Mouse (Mus musculus) intestine, postnatal 0 days (tissue): ENCODE data around the gene Mrpl4. TPM values are rescaled to one million over a fixed set of nuclear protein-coding genes. Genes with fewer than 3 reads are reported as not detected.

Source experiments
- ATAC-seq: fragments of 200-750 bp; cut with Nextera tagmentation; 2 replicates; pipeline ENCODE4 v1.8.0; 2017; ENCODE audit warnings: mild to moderate bottlenecking, moderate TSS enrichment, moderate library complexity
- H3K27ac ChIP-seq: fragments of 300-500 bp; sonication (generic); 2 replicates; pipeline ENCODE4 v1.5.1; 2014; ENCODE audit warnings: mild to moderate bottlenecking, low read depth, low read length, moderate library complexity
- H3K27me3 ChIP-seq: fragments of 300-500 bp; sonication (generic); replicated peaks from 2 replicates; pipeline ENCODE4 v1.6.1; 2014; ENCODE audit warnings: low read length, mixed read lengths; ENCODE audit not compliant: control insufficient read depth, insufficient read depth
- H3K36me3 ChIP-seq: fragments of 300-500 bp; sonication (generic); 2 replicates; pipeline ENCODE4 v1.6.1; 2014; ENCODE audit warnings: mild to moderate bottlenecking, moderate library complexity; ENCODE audit not compliant: control insufficient read depth, insufficient read depth
- H3K4me1 ChIP-seq: fragments of 300-500 bp; sonication (generic); replicated peaks from 2 replicates; pipeline ENCODE4 v1.6.1; 2014; ENCODE audit warnings: antibody characterized with exemption, low read length, mixed read lengths; ENCODE audit not compliant: control insufficient read depth, insufficient read depth
- H3K4me2 ChIP-seq: fragments of 300-500 bp; sonication (generic); replicated peaks from 2 replicates; pipeline ENCODE4 v1.6.1; 2014; ENCODE audit warnings: low read depth, mild to moderate bottlenecking, moderate library complexity
- H3K4me3 ChIP-seq: fragments of 300-500 bp; sonication (generic); 2 replicates; pipeline ENCODE4 v1.5.1; 2014; ENCODE audit warnings: low read depth, low read length
- H3K9ac ChIP-seq: fragments of 300-500 bp; sonication (generic); 2 replicates; pipeline ENCODE4 v1.6.1; 2014; ENCODE audit warnings: mild to moderate bottlenecking, low read depth, low read length
- H3K9me3 ChIP-seq: fragments of 300-500 bp; sonication (generic); 2 replicates; pipeline ENCODE4 v1.6.1; 2016; ENCODE audit warnings: mixed run types; ENCODE audit not compliant: control insufficient read depth
- CTCF ChIP-seq: sonication (generic); IDR thresholded peaks from 2 replicates; pipeline ENCODE4 v1.5.1; 2016; ENCODE audit warnings: low read depth, mild to moderate bottlenecking, control low read depth, antibody characterized with exemption, moderate library complexity
- WGBS: fragments of 180-500 bp; shearing (Covaris S2); extraction: QIAGEN DNeasy Blood & Tissue Kit; methylation state at CpG from one replicate; pipeline ENCODE4 v1.1.7; 2014; 5-methylcytosine and 5-hydroxymethylcytosine counted together
- polyA plus RNA-seq: library from polyadenylated mRNA; unstranded; fragments of >200 nt; fragmentation: Nextera tagmentation; extraction: Ambion mirVana; gene quantifications from 2 replicates; pipeline ENCODE4 v1.2.1, GENCODE M21; 2015

Mrpl4 gene
- polyA plus RNA-seq, 1 experiment from 2014 or later, result 113 TPM

DNA sequence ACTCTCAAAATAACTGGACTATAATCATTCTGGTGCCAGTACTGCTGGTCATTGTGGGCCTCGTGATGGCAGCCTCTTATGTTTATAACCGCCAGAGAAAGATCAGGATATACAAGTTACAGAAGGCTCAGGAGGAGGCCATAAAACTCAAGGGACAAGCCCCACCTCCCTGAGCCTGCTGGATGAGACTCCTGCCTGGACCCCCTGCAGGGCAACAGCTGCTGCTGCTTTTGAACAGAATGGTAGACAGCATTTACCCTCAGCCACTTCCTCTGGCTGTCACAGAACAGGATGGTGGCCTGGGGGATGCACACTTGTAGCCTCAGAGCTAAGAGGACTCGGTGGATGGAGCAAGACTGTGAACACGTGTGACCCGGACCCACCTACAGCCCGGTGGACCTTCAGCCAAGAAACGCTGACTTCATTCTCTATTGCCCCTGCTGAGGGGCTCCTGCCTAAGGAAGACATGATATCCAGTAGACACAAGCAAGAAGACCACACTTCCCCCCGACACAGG lies 25.3 kb downstream of the Mrpl4 start:
- no peak for ATAC-seq
- Histone ChIP-seq H3K36me3 (peaks cover 8% of the 10 kb centered on the region; the same call in 1 of the 2 replicates), H3K4me3 (no peak overlapping the region), H3K4me2 (no peak overlapping the region), H3K27ac (no peak overlapping the region), H3K4me1 (peaks cover 17% of the 10 kb centered on the region), H3K9me3 (no peaks in the 10 kb centered on the region), H3K27me3 (peaks cover 14% of the 10 kb centered on the region), H3K9ac (no peak overlapping the region)
- no peak for TF ChIP-seq CTCF
- 62% methylated on average over 8 of the region's 8 CpGs for WGBS

DNA sequence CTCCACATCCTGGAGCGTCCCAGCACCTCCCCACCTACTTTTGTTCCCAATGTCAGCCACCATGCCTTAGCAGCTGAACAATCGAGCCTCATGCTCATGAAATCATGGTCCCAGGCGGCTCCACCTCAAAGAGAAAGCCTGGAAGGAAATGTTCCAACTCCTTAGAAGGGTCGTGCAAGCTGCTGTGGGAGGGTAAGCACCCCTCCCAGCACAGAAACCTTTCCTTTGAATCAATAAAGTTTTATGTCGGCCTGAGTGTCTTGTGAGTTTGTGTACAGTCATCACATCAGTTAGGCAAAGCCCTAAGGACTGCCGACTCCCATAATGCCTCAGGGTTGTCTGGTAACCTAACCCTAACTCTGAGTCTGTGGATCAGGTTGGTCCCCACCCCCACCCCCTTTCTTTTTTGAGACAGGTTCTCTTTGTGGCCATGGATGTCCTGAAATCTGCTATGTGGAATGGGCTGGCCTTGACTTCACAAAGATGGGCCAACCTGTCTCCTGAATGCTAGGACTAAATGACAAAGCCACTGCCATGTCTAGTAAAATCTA lies 26.1 kb downstream of the Mrpl4 start:
- WGBS, result 66% methylated on average over 6 of the region's 6 CpGs

DNA sequence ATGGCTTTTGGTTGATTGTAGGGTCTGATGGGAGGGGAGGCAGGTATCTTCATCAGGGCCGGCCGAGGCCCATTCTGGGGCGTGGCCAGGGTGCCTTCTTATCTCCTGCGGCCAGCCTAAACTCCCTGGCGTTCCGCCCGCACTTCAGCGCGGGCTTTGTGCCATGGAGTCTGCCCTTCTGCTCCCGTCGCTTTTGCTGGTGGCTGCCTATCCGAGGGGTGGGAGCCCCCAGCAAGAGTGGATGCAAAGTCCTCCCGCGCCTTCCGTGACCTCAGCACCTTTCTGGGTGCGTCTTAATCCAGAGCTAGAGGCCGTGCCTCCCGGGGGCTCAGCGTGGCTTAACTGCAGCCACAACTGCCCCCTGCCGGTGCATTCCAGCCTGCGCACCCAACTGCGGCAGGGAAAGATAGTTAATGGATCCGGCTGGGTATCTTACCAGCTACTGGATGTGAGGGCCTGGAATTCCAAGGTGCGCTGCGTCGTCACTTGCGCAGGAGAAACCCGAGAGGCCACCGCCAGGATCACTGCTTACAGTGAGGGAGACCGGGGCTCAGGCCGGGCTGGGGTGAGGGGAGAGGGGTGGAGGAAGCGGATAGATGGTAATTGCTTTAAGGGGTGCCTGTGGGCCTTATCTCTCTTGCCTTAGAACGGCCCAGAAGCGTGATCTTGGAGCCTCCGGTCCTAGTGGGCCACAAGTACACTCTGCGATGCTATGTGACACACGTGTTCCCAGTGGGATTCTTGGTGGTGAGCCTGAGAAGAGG lies 26.9 kb downstream of the Mrpl4 start, which contains the start of gene Icam4:
TSS of gene Icam4 (plus strand) at position 83 of the 764 bp plus-strand sequence.
- ATAC-seq, result peak; percentile 28; the same call in 1 of the 2 replicates
- 2% methylated on average over 37 of the region's 37 CpGs for WGBS
- 0 out of 2 replicates have a peak within 1 kb of the TSS, but pooled peaks have one; percentile 22 for H3K9ac ChIP-seq
- H3K27ac ChIP-seq, result no peak within 1 kb of the TSS
- peak; percentile 96 for TF ChIP-seq CTCF
- no peaks in the 10 kb centered on the region for H3K9me3 ChIP-seq
- peaks cover 26% of the 10 kb centered on the region for H3K27me3 ChIP-seq
- peak within 1 kb of the TSS; percentile 53 for H3K4me3 ChIP-seq
- H3K36me3 ChIP-seq, result peaks cover 8% of the 10 kb centered on the region; the same call in 1 of the 2 replicates
- peak within 1 kb of the TSS; percentile 95 for H3K4me2 ChIP-seq
- peaks cover 19% of the 10 kb centered on the region for H3K4me1 ChIP-seq

More for the DNA sequence above, 26.1 kb downstream of the Mrpl4 start:
- H3K9ac ChIP-seq, result no peak overlapping the region
- peaks cover 19% of the 10 kb centered on the region for H3K27me3 ChIP-seq
- no peak overlapping the region for H3K4me2 ChIP-seq
- peaks cover 8% of the 10 kb centered on the region; the same call in 1 of the 2 replicates for H3K36me3 ChIP-seq
- ATAC-seq, result no peak
- H3K9me3 ChIP-seq, result no peaks in the 10 kb centered on the region
- TF ChIP-seq CTCF, result no peak
- no peak overlapping the region; the same call in 1 of the 2 replicates for H3K4me3 ChIP-seq
- H3K4me1 ChIP-seq, result peaks cover 17% of the 10 kb centered on the region
- H3K27ac ChIP-seq, result no peak overlapping the region

DNA sequence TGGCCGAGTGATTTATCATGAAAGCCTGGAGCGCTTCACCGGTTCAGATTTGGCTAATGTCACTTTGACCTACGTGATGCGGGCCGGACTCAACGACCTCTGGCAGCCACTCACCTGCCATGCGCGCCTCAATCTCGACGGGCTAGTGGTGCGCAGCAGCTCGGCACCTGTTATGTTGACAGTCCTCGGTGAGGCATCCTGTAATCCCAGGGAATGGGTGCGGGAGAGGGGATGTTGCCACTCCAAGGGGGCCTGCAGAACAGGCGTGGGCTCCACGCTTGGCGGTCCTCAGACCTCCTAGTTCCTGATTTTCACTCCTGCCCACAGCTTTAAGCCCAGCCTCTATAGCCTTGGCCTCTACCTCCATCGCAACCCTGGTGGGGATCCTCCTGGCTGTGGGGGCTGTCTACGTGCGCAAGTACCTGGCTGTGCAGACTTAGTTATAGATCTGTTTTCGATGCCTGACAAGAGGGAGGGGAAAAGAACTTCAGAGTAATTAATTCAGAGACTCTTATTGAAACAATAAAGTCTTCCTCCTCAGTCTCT lies 27.6 kb downstream of the Mrpl4 start:
- ATAC-seq, result no peak
- 29% methylated on average over 22 of the region's 22 CpGs for WGBS
- Histone ChIP-seq H3K4me3 (peak overlapping the region; percentile 53), H3K4me1 (peaks cover 20% of the 10 kb centered on the region), H3K4me2 (peak overlapping the region; percentile 95), H3K27ac (no peak overlapping the region), H3K9ac (no peak overlapping the region), H3K9me3 (no peaks in the 10 kb centered on the region), H3K36me3 (peaks cover 8% of the 10 kb centered on the region; the same call in 1 of the 2 replicates), H3K27me3 (peaks cover 32% of the 10 kb centered on the region)
- TF ChIP-seq CTCF, result no peak

DNA sequence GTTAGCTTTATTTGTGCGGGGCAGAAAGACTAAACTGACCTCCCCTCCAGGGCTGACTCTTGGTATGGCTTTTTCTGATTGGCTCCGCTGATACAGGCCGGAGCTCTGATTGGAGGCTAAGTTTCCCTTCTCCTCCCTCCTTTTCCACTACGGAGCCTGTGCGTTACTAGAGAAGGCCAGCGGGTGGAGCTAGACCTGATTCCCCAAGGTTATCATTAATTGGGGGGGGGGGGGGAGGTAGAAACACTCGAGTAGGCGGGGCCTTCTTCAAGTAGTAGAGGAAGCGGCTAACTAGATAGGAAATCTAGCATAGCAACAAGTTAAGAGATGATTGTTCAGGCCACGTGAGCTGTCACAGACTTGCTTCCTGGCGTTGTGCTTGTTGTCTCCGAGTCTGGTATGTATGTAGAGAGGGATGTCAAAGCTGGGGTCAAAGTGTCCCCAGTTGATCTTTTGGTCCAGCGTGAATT lies 28.3 kb downstream of the Mrpl4 start:
- peaks cover 20% of the 10 kb centered on the region for H3K4me1 ChIP-seq
- peak; percentile 77 for TF ChIP-seq CTCF
- no peaks in the 10 kb centered on the region for H3K9me3 ChIP-seq
- peaks cover 8% of the 10 kb centered on the region; the same call in 1 of the 2 replicates for H3K36me3 ChIP-seq
- peak; percentile 74 for ATAC-seq
- no peak overlapping the region for H3K27ac ChIP-seq
- under 1% methylated on average over 13 of the region's 13 CpGs for whole genome bisulfite sequencing
- peaks cover 39% of the 10 kb centered on the region for H3K27me3 ChIP-seq
- peak overlapping the region; percentile 26 for H3K9ac ChIP-seq
- peak overlapping the region; percentile 95 for H3K4me2 ChIP-seq
- peak overlapping the region; percentile 53 for H3K4me3 ChIP-seq
